Mouse (Mus musculus): ENCODE data around the gene Olfr71.

Olfr71 gene

GRCm38 (mm10) chr4:43709869-43710268 lies at the start of gene Olfr71:
Gene Olfr71 (minus strand): TSS chr4:43710255.
- peak; percentile 52 to 88 for DNase-seq

- no peak for DNase-seq
Observed at GRCm38 (mm10) chr4:43757213-43757612, 47.2 kb upstream of the Olfr71 start.

- no peak for DNase-seq
Observed at GRCm38 (mm10) chr4:43745187-43745586, 35.1 kb upstream of the Olfr71 start.

GRCm38 (mm10) chr4:43743099-43743498 lies 33.0 kb upstream of the Olfr71 start:
- DNase-seq: no peak

GRCm38 (mm10) chr4:43742637-43743036 lies 32.6 kb upstream of the Olfr71 start:
- DNase-seq: no peak

GRCm38 (mm10) chr4:43741526-43741925 lies 31.5 kb upstream of the Olfr71 start:
- DNase-seq: no peak

GRCm38 (mm10) chr4:43738989-43739674 lies 29.1 kb upstream of the Olfr71 start:
- DNase-seq: no peak

- DNase-seq: no peak
Observed at GRCm38 (mm10) chr4:43737144-43737543, 27.1 kb upstream of the Olfr71 start.

GRCm38 (mm10) chr4:43733186-43733585 lies 23.1 kb upstream of the Olfr71 start:
- DNase-seq: no peak

GRCm38 (mm10) chr4:43732171-43732570 lies 22.1 kb upstream of the Olfr71 start:
- no peak for DNase-seq

- peak; percentile 44 to 63 for DNase-seq
Observed at GRCm38 (mm10) chr4:43730750-43731297, 20.8 kb upstream of the Olfr71 start.

GRCm38 (mm10) chr4:43729794-43730550 lies 19.9 kb upstream of the Olfr71 start, which contains the start of gene Spaar:
Gene Spaar (plus strand): TSS chr4:43730034.
- DNase-seq: peak; percentile 74 to 89

- no peak for DNase-seq
Observed at GRCm38 (mm10) chr4:43729126-43729525, 19.1 kb upstream of the Olfr71 start.

GRCm38 (mm10) chr4:43728576-43728954 lies 18.5 kb upstream of the Olfr71 start:
- peak; percentile 64 to 74 for DNase-seq

GRCm38 (mm10) chr4:43727718-43728575 lies 17.9 kb upstream of the Olfr71 start:
- DNase-seq: peak in 1 of 2 experiments; percentile 45

- DNase-seq: peak; percentile 87 to 93
Observed at GRCm38 (mm10) chr4:43726995-43727394, 16.9 kb upstream of the Olfr71 start, which contains the start of gene Hrct1. Gene Hrct1 (plus strand): TSS chr4:43727188.

GRCm38 (mm10) chr4:43726228-43726993 lies 16.4 kb upstream of the Olfr71 start:
- DNase-seq: peak in 1 of 2 experiments; percentile 4

- DNase-seq: peak in 1 of 2 experiments; percentile 71
Observed at GRCm38 (mm10) chr4:43724764-43725163, 14.7 kb upstream of the Olfr71 start.

GRCm38 (mm10) chr4:43722191-43722590 lies 12.1 kb upstream of the Olfr71 start:
- DNase-seq: no peak

GRCm38 (mm10) chr4:43720491-43721228 lies 10.6 kb upstream of the Olfr71 start:
- no peak for DNase-seq

- DNase-seq: no peak
Observed at GRCm38 (mm10) chr4:43713652-43714219, 3.7 kb upstream of the Olfr71 start.
